Mouse (Mus musculus): ENCODE data around the gene Nbea. TPM values are rescaled to one million over a fixed set of nuclear protein-coding genes. Genes with fewer than 3 reads are reported as not detected.

The Nbea gene
- total RNA-seq, 2 experiments from 2014 or later: 30.8 to 31.9 TPM

GRCm38 (mm10) chr3:55828481-55829256 is 354.8 kb downstream of the Nbea start:
- no peak for DNase-seq

- DNase-seq: no peak
These were observed 358.6 kb downstream of the Nbea start for GRCm38 (mm10) chr3:55824864-55825263.

- DNase-seq: no peak
These were observed 363.9 kb downstream of the Nbea start for GRCm38 (mm10) chr3:55819598-55819997.

- DNase-seq: no peak
These were observed 365.4 kb downstream of the Nbea start for GRCm38 (mm10) chr3:55818082-55818481.

- no peak for DNase-seq
These were observed 366.7 kb downstream of the Nbea start for GRCm38 (mm10) chr3:55816638-55817375.

- no peak for DNase-seq
These were observed 367.4 kb downstream of the Nbea start for GRCm38 (mm10) chr3:55816096-55816495.

- no peak for DNase-seq
These were observed 368.4 kb downstream of the Nbea start for GRCm38 (mm10) chr3:55814993-55815625.

- DNase-seq: no peak
These were observed 388.7 kb downstream of the Nbea start for GRCm38 (mm10) chr3:55794768-55795167.

- DNase-seq: peak; percentile 91
These were observed 389.5 kb downstream of the Nbea start for GRCm38 (mm10) chr3:55793842-55794575.

GRCm38 (mm10) chr3:55792251-55792650 is 391.2 kb downstream of the Nbea start:
- no peak for DNase-seq

- no peak for DNase-seq
These were observed 392.9 kb downstream of the Nbea start for GRCm38 (mm10) chr3:55790609-55791008.

GRCm38 (mm10) chr3:55789856-55790255 is 393.6 kb downstream of the Nbea start:
- no peak for DNase-seq

- DNase-seq: no peak
These were observed 394.8 kb downstream of the Nbea start for GRCm38 (mm10) chr3:55788621-55789201.

GRCm38 (mm10) chr3:55788214-55788586 is 395.3 kb downstream of the Nbea start:
- DNase-seq: no peak

GRCm38 (mm10) chr3:55787487-55788213 is 395.9 kb downstream of the Nbea start:
- peak; percentile 68 for DNase-seq

GRCm38 (mm10) chr3:55786835-55787486 is 396.5 kb downstream of the Nbea start:
- no peak for DNase-seq

- DNase-seq: no peak
These were observed 397.3 kb downstream of the Nbea start for GRCm38 (mm10) chr3:55785981-55786725.

- no peak for DNase-seq
These were observed 398.1 kb downstream of the Nbea start for GRCm38 (mm10) chr3:55785266-55785980.

- DNase-seq: no peak
These were observed 399.4 kb downstream of the Nbea start for GRCm38 (mm10) chr3:55784101-55784500.
